Mouse (Mus musculus): ENCODE data around the gene Ier5. TPM values are rescaled to one million over a fixed set of nuclear protein-coding genes. Genes with fewer than 3 reads are reported as not detected.

Gene Ier5
- total RNA-seq, 2 experiments from 2014 or later, result 2.9 to 4.4 TPM

GRCm38 (mm10) chr1:155103991-155104390 lies 4.6 kb upstream of the Ier5 start:
- ATAC-seq (replicated peaks; ENCODE audit: poor library complexity, severe bottlenecking), result no peak

DNA sequence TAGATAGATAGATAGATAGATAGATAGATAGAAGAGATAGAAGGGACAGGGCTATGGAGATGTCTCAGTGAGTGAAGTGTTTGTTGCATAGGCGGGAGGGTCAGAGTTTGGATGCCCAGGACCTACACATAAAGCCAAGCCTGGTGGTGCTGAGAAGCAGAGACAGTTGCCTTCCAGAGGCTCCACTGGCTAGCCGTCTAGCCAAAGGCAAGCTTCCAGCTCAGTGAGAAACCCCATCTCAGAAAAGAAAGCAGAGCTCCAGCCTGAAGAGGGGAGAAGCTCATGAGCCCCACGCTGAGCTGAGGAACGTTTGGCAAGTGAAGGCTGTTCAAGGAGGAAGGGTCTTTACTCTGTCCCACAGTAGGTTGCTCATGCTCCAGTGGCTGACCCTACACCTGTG lies 3.2 kb upstream of the Ier5 start:
- ATAC-seq (replicated peaks; ENCODE audit: poor library complexity, severe bottlenecking), result no peak

GRCm38 (mm10) chr1:155098486-155099279 lies 753 bp downstream of the Ier5 start:
- ATAC-seq (replicated peaks; ENCODE audit: poor library complexity, severe bottlenecking), result 0 out of 2 replicates have a peak, but pooled peaks have one; percentile 11

- peak; percentile 43 for ATAC-seq (replicated peaks; ENCODE audit: poor library complexity, severe bottlenecking)
Observed at GRCm38 (mm10) chr1:155097931-155098485, 1.4 kb downstream of the Ier5 start.

GRCm38 (mm10) chr1:155097354-155097753 lies 2.1 kb downstream of the Ier5 start:
- no peak for ATAC-seq (replicated peaks; ENCODE audit: poor library complexity, severe bottlenecking)

DNA sequence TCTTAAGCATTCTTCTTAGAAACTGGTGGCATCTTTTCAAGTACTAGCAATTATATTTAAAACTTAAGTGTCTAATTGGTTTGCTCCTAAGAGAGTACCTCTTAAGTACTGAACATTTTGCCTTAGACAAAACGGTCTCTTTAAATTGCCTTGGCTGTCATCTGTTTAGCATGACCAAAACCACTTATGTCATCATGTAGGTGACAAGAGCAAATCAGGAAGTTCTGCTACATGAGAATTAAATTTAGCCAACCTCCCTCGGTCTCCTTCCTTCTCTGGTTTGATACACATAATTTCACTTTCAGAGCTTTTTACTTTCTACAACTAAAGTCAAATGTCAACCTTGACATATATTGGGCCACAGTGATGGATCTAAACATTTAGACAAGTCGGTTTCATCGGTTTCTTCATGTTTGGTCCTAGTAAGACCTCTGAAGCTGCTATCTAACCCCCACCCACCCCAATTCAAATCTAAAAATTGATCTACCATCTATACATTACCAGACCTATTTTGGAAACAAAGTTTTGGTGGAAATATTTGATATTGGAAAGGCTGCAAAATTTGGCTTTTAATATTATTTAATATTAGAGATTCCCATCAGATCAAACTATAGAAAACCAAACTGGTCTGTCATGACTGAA lies 2.7 kb downstream of the Ier5 start:
- ATAC-seq (replicated peaks; ENCODE audit: poor library complexity, severe bottlenecking), result peak; percentile 41

- ATAC-seq (replicated peaks; ENCODE audit: poor library complexity, severe bottlenecking), result no peak
Observed at GRCm38 (mm10) chr1:155093971-155094707, 5.3 kb downstream of the Ier5 start.

DNA sequence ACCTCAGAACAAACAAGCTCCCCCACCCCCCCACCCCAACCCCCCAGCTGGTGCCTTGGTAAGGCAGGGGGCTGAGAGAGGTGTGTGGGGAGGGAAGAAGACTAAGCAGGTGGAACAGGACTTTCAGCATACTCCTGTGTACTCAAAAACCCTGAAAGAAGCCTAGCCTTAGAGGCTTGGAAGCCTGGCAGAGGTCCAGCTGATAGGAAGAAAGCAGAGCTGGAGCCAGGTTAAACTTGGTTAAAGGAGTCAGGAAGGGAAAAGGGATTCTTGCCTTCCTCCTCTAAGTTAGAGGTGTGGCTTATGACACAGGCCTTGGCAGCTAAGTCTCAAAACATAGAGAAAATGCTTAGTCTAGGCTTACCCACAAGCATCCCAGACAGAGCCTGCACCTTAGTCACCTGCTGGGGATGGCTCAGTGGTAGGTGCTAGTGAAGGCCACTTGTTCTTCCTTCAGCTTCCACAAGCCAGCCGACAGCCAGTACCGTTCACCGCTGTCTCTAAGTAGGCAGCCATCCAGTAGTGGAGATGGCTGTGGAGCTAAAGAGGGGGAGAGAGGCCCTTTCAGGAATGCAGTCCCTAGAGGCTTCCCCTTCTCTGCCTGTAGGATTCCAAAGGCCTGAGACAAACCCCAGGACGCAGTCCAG lies 6.2 kb downstream of the Ier5 start:
- ATAC-seq (replicated peaks; ENCODE audit: poor library complexity, severe bottlenecking), result no peak

- ATAC-seq (replicated peaks; ENCODE audit: poor library complexity, severe bottlenecking), result no peak
Observed at GRCm38 (mm10) chr1:155091842-155092800, 7.3 kb downstream of the Ier5 start.

- peak; percentile 93 for ATAC-seq (replicated peaks; ENCODE audit: poor library complexity, severe bottlenecking)
Observed at GRCm38 (mm10) chr1:155091374-155091841, 8.0 kb downstream of the Ier5 start.

GRCm38 (mm10) chr1:155090736-155091135 lies 8.7 kb downstream of the Ier5 start:
- ATAC-seq (replicated peaks; ENCODE audit: poor library complexity, severe bottlenecking), result no peak

DNA sequence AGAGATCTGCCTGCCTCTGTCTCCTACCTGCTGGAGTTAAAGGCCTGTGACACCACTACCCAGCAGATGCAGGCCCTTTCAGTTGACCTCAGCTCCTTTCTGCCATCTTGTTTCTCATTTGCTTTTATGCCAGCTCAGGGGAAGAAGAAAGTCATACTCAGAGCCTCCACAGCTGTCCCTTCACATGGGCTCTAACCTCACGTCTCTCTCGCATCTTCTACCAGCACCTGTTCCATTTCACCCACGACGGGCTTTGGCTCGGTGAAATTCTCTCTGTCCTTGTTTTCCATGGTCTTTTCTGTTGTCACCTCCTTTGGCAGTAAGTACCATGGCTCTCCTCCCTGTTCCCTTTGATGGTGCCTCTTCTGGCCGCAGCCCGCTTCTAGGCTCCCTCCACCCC lies 9.1 kb downstream of the Ier5 start:
- no peak for ATAC-seq (replicated peaks; ENCODE audit: poor library complexity, severe bottlenecking)

GRCm38 (mm10) chr1:155088847-155089603 lies 10.4 kb downstream of the Ier5 start:
- ATAC-seq (replicated peaks; ENCODE audit: poor library complexity, severe bottlenecking), result no peak

DNA sequence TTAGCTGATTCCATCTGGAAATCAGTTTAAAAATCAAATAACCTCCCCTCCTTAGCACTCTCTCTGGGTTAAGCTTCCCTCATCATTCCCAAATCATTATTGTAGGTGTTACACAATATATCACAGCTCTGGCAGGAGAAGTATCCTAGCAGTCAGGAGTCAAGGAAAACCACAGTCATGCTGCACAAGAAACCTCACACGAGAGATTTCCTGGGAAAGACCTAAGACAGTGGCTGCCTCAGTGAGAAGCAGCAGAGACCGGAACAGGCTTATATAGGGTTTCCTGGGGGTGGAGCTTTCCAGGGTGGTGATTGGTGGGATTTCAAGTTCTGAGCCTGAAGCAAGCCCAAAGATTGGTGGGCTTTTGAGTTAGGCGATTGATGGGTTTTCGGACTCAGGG lies 11.4 kb downstream of the Ier5 start:
- no peak for ATAC-seq (replicated peaks; ENCODE audit: poor library complexity, severe bottlenecking)

DNA sequence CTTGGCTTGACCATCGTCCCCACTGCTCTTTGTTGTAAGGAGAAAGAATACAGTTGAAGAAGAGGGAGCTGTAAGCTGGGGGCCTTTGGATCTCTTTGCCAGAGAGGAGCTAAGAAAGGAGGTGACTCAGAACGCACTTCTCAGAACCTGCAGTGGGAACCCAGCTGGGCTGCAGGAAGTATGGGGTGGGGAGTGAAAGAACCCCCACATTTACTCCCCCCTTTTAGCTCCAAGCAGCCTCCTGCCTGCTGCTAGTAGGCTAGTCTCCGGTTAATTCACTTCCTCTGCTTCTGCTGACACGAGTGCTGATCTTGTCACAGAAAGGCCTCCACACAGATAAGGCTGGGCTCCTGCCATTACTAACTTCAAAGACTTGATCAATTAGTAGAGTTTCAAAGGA lies 12.5 kb downstream of the Ier5 start:
- peak; percentile 12 for ATAC-seq (replicated peaks; ENCODE audit: poor library complexity, severe bottlenecking)

DNA sequence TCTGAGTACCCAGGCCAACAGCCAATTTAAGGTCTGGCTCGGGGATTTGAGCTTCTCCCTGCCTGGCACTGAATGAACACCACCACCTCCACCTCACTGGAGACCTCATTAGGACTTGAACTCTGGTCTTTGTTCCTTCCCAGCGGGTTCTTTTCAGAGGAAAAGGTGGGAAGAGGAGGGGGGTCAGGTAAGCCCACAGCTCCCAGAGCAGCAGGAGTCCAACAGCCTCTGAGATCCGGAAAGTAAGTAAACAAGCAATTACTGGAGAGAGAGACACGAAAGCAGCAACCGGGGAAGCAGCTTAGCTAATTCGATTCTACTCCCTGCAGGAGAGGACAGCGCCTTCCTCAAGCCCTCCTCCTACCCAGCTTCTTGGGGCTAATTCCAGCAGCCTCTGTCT lies 13.0 kb downstream of the Ier5 start:
- no peak for ATAC-seq (replicated peaks; ENCODE audit: poor library complexity, severe bottlenecking)

DNA sequence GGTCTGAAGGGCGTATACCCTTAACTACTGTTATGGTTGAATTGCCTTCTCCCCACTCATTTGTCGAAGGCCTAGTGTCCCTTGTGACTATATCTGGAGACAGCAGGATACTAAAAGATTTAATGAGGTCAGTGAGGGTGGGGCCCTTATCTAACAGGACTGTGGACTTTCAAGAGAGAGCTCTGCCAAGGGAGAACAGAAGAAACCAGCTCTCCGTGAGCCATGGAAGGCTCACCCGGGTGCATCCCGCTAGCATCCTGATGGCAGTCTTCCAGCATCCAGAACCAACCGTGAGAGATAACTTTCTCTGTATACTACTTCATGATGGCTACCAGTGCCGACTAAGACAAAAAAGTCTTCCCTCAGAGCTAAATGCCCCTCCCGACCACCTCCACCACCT lies 14.6 kb downstream of the Ier5 start:
- ATAC-seq (replicated peaks; ENCODE audit: poor library complexity, severe bottlenecking), result no peak

Measured in granulocyte monocyte progenitor cell, adult 5-6 weeks (primary cell).